Mouse (Mus musculus) ES-Bruce4 (cell line): ENCODE measurements around the gene 4931406P16Rik. TPM values are rescaled to one million over a fixed set of nuclear protein-coding genes. Genes with fewer than 3 reads are reported as not detected.

ENCODE experiments used
- H3K27ac ChIP-seq: 2 replicates; pipeline ENCODE4 v1.5.1; 2012; ENCODE audit warnings: low read length, inconsistent platforms; ENCODE audit not compliant: insufficient read depth
- H3K27me3 ChIP-seq: 2 replicates; pipeline ENCODE4 v1.6.1; 2012; ENCODE audit warnings: mild to moderate bottlenecking, low read length, inconsistent platforms; ENCODE audit not compliant: control insufficient read depth, poor library complexity, insufficient read depth, severe bottlenecking
- H3K36me3 ChIP-seq: 2 replicates; pipeline ENCODE4 v1.6.1; 2012; ENCODE audit warnings: inconsistent platforms, mild to moderate bottlenecking, low read length, moderate library complexity; ENCODE audit not compliant: control insufficient read depth, poor library complexity, insufficient read depth, severe bottlenecking
- H3K4me1 ChIP-seq: one replicate; pipeline ENCODE4 v1.8.1; 2011; ENCODE audit warnings: low read length; ENCODE audit not compliant: control insufficient read depth, insufficient read depth
- H3K4me3 ChIP-seq: 2 replicates; pipeline ENCODE4 v1.5.1; 2011; ENCODE audit warnings: low read depth, mild to moderate bottlenecking, low read length
- H3K9ac ChIP-seq: 2 replicates; pipeline ENCODE4 v1.6.1; 2012; ENCODE audit warnings: low read depth, mild to moderate bottlenecking, inconsistent platforms; ENCODE audit not compliant: poor library complexity, severe bottlenecking
- H3K9me3 ChIP-seq: replicated peaks from 2 replicates; pipeline ENCODE4 v1.6.1; 2012; ENCODE audit warnings: mild to moderate bottlenecking, low read length, inconsistent platforms; ENCODE audit not compliant: control insufficient read depth, poor library complexity, insufficient read depth, severe bottlenecking
- CTCF ChIP-seq: IDR thresholded peaks from one replicate; pipeline ENCODE4 v1.8.1; 2011; ENCODE audit warnings: low read depth, low read length
- EP300 ChIP-seq: IDR thresholded peaks from 2 replicates; pipeline ENCODE4 v1.6.1; 2011; ENCODE audit warnings: low read depth, low read length; ENCODE audit not compliant: insufficient read depth
- POLR2A ChIP-seq: IDR thresholded peaks from one replicate; pipeline ENCODE4 v1.8.1; 2011; ENCODE audit warnings: low read length; ENCODE audit not compliant: insufficient read depth
- polyA plus RNA-seq: library from polyadenylated mRNA; stranded (reverse); fragments of >200 nt; gene quantifications from 2 replicates; pipeline ENCODE4 v1.2.4, GENCODE M21; 2011; ENCODE audit warnings: low read depth; ENCODE audit not compliant: missing spikeins, insufficient read depth, insufficient read length

Gene 4931406P16Rik
- polyA plus RNA-seq, 1 experiment, result 82.5 TPM

DNA sequence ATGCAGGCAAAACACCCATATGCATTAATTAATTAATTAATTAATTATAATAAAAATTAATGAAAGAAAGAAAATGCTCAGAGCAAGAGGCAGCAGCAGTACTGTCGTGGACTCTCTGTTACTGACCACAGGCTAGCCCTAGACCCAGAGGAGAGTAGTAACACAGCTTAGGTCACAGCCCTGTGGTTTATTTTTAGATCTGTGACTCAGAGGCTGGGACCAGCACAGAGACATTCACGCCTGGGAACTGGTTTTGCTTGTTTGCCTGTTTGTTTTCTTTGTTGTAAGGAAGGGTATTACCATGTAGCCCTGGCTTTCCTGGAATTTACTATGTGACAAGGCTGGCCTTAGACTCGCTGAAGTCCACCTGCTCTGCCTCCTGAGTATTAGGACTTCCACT, 14.1 kb upstream of the 4931406P16Rik start:
- Histone ChIP-seq H3K27ac (no peak overlapping the region), H3K27me3 (no peaks in the 10 kb centered on the region), H3K9me3 (no peaks in the 10 kb centered on the region), H3K36me3 (no peaks in the 10 kb centered on the region), H3K4me3 (no peak overlapping the region), H3K9ac (no peak overlapping the region), H3K4me1 (no peaks in the 10 kb centered on the region)
- no peak for TF ChIP-seq CTCF
- no peak for TF ChIP-seq POLR2A
- TF ChIP-seq EP300, result no peak

DNA sequence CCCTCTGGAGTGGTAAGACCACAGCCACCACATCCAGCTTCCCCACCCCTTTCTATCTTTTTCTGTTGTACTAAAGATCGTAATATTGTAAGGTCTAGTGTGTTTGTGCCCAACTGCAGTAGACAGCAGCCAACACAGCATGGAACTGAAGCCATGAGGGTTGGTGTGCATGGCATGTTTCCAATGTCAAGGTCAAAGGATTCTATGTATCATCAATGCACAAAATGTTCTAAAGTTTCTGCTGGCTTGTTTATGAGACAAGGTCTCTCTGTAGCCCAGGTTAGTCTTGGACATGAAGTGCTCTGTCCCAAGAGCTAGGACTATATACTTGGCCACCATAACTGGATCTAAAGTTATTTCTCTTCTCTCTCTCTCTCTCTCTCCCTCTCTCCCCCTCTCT, 11.5 kb upstream of the 4931406P16Rik start:
- Histone ChIP-seq H3K4me3 (no peak overlapping the region), H3K27ac (no peak overlapping the region), H3K27me3 (no peaks in the 10 kb centered on the region), H3K4me1 (no peaks in the 10 kb centered on the region), H3K36me3 (no peaks in the 10 kb centered on the region), H3K9ac (no peak overlapping the region), H3K9me3 (no peaks in the 10 kb centered on the region)
- no peak for TF ChIP-seq CTCF
- no peak for TF ChIP-seq EP300
- TF ChIP-seq POLR2A, result no peak

- Histone ChIP-seq H3K9me3 (no peaks in the 10 kb centered on the region), H3K36me3 (no peaks in the 10 kb centered on the region), H3K27ac (no peak overlapping the region), H3K27me3 (no peaks in the 10 kb centered on the region), H3K4me3 (no peak overlapping the region), H3K9ac (no peak overlapping the region), H3K4me1 (no peaks in the 10 kb centered on the region)
- TF ChIP-seq POLR2A (no peak), CTCF (peak; percentile 22), EP300 (no peak)
Observed at GRCm38 (mm10) chr7:34324005-34324404, 10.7 kb upstream of the 4931406P16Rik start.

DNA sequence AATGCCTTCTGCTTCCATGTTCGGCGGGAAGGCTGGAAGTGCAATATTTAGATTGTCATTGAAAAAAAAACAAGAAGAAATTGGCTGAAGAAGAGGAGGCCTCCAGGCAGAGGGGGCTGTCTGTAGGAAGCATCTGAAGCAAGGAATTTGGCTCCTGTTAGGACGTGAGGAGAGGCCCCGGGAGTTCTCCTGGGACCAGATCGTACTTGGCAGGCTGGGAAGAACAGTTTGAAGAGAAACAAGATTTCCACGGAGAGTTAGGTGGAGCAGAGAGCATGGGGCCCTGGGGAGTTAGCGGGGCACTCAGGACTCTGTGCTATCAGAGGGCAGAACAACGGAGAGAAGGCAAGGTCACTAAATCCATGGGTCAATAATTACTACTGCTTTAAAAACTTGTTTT, 10.0 kb upstream of the 4931406P16Rik start:
- no peaks in the 10 kb centered on the region for H3K9me3 ChIP-seq
- H3K27me3 ChIP-seq, result no peaks in the 10 kb centered on the region
- no peak for TF ChIP-seq POLR2A
- TF ChIP-seq EP300, result no peak
- TF ChIP-seq CTCF, result no peak
- no peaks in the 10 kb centered on the region for H3K4me1 ChIP-seq
- H3K27ac ChIP-seq, result no peak overlapping the region
- no peak overlapping the region for H3K9ac ChIP-seq
- no peak overlapping the region for H3K4me3 ChIP-seq
- no peaks in the 10 kb centered on the region for H3K36me3 ChIP-seq

DNA sequence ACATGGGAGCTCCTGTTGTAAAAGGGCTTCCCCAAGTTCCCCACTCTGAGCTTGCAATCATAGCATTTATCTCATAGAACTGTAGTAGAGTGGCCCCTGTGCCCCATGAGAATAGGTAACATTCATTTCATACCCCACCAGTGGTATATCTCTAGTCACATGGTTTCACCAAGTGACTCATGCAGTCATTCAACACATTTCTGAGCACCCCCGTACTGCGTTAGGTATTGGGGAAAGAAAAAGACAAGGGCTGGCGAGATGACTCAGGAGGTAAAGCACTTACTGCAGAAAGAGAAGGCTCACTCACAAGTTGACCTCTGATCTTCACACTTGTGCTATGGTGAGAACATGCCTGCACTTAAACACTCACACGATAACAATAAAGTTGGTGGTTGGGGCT, 8.6 kb upstream of the 4931406P16Rik start:
- TF ChIP-seq POLR2A, result no peak
- Histone ChIP-seq H3K36me3 (no peaks in the 10 kb centered on the region), H3K9me3 (no peaks in the 10 kb centered on the region), H3K4me3 (no peak overlapping the region), H3K27ac (no peak overlapping the region), H3K27me3 (no peaks in the 10 kb centered on the region), H3K4me1 (no peaks in the 10 kb centered on the region), H3K9ac (no peak overlapping the region)

DNA sequence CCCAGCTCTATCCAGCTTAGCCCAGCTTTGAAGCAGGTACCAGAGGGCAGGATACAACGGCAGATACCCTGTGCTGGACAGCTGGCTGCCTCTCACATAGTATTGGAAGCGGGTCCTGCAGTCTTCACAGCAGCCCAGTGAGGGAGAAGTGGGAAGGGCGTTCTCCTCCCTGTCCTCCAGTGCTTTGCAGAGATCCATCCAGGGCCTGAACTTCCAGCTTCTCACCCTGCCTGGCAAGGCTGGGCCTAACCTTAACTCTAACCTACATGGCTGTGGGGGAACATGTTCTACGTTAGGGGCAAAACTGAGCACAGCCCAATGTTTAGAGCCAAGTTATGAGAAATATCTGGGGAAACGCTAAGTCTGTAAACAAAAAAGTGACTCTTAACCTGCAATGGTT, 7.8 kb upstream of the 4931406P16Rik start:
- TF ChIP-seq CTCF (no peak), EP300 (no peak), POLR2A (no peak)
- Histone ChIP-seq H3K4me1 (no peaks in the 10 kb centered on the region), H3K36me3 (no peaks in the 10 kb centered on the region), H3K9ac (no peak overlapping the region), H3K4me3 (no peak overlapping the region), H3K27ac (no peak overlapping the region), H3K9me3 (no peaks in the 10 kb centered on the region), H3K27me3 (no peaks in the 10 kb centered on the region)
